In genomic region chr11:118324541-118324940, GRCm38 (mm10) we compare ENCODE assay signal across 12 mouse cellular contexts. TPM values are rescaled to one million over a fixed set of nuclear protein-coding genes. Genes with fewer than 3 reads are reported as not detected.
DNase-seq lines count a peak whose midpoint lies in the region; ATAC-seq and TF ChIP-seq lines count a peak whose summit lies in the region.
"Had no signal": no experiment of that assay in that cellular context is flagged by ENCODE, and none has a peak within 500 bp of the region (broad histone marks: within the 10 kb centered on the region; RNA-seq: fewer than 3 reads in every experiment).

No protein-coding gene starts in this region.

- TF ChIP-seq CTCF in embryonic fibroblast, embryonic 13.5 days (IDR thresholded peaks at IDR 0.05; ENCODE audit: borderline replicate concordance, insufficient read depth, low read length) = no peak

- intact Hi-C loops in gastrocnemius, postnatal 14 days (cut with DNase I; ENCODE audit: low total_unique reads) = no loop called here

- DNase-seq in gastrocnemius, postnatal 14 days = peak; percentile 65
- DNase-seq in gastrocnemius, postnatal 10 days = no peak
- DNase-seq in MN1 (ENCODE audit: low spot score) (peak; percentile 53), liver (no peak)
- peak; percentile 61 for DNase-seq in heart, postnatal 4 days
- DNase-seq in kidney, adult 18-20 months = no peak
- DNase-seq: adrenal gland, postnatal 10 days; kidney, adult 8-10 months; lung, postnatal 36 days had no signal

- peak overlapping the region; percentile 86 for H3K27ac ChIP-seq in embryonic fibroblast, embryonic 13.5 days (ENCODE audit: insufficient read depth, low read length)
- H3K27ac ChIP-seq: stomach, embryonic 15.5 days had no signal

- H3K4me3 ChIP-seq in embryonic fibroblast, embryonic 13.5 days (ENCODE audit: insufficient read depth, low read length) = no peak overlapping the region
- H3K4me3 ChIP-seq: stomach, embryonic 15.5 days had no signal

- no peak for ATAC-seq in megakaryocyte, adult 5-6 weeks (ENCODE audit: poor library complexity, severe bottlenecking)

- peaks cover 40% of the 10 kb centered on the region for H3K4me1 ChIP-seq in embryonic fibroblast, embryonic 13.5 days (ENCODE audit: control insufficient read depth, insufficient read depth, low read length)

- TF ChIP-seq POLR2A in embryonic fibroblast, embryonic 13.5 days (IDR thresholded peaks at IDR 0.05; ENCODE audit: low read depth, low read length) = no peak

RNA-seq across cellular contexts. Expression of gene Cep295nl, which starts 17.8 kb away (rescaled TPM):
- 1 to 10 TPM; 1.3 TPM for total RNA-seq in gastrocnemius, postnatal 14 days (2021)
- total RNA-seq in gastrocnemius, postnatal 10 days (2021) = 1 to 10 TPM; 1.2 to 2.7 TPM
- 5.2 and 6.1 TPM in 2 replicates for polyA plus RNA-seq in embryonic fibroblast, embryonic 13.5 days (2011; ENCODE audit: insufficient read length, low read depth, missing spikeins)
- total RNA-seq in heart, postnatal 4 days (2021) = 1 to 10 TPM; 1.9 to 2.5 TPM
- 0.38 and 0.87 TPM in 2 replicates for total RNA-seq in megakaryocyte, adult 5-6 weeks (2015)
- 0.66 and 1.6 TPM in 2 replicates for total RNA-seq in megakaryocyte, adult 5-6 weeks (2017)

RNA-seq across cellular contexts. Expression of gene Timp2, which starts 31.0 kb away (rescaled TPM):
- total RNA-seq in gastrocnemius, postnatal 14 days (2021) = 100 to 1,000 TPM; 119 to 133 TPM
- total RNA-seq in gastrocnemius, postnatal 10 days (2021) = 100 to 1,000 TPM; 151 to 185 TPM
- 967 and 1,083 TPM in 2 replicates for polyA plus RNA-seq in embryonic fibroblast, embryonic 13.5 days (2011; ENCODE audit: insufficient read length, low read depth, missing spikeins)
- 100 to 1,000 TPM; 206 to 223 TPM for total RNA-seq in heart, postnatal 4 days (2021)
- total RNA-seq in megakaryocyte, adult 5-6 weeks (2015) = 39.0 and 39.4 TPM in 2 replicates
- 26.4 and 49.5 TPM in 2 replicates for total RNA-seq in megakaryocyte, adult 5-6 weeks (2017)

RNA-seq across cellular contexts. Expression of gene Usp36, which starts 34.5 kb away (rescaled TPM):
- total RNA-seq in gastrocnemius, postnatal 14 days (2021) = 1 to 10 TPM; 9.8 TPM
- total RNA-seq in gastrocnemius, postnatal 10 days (2021) = 10 to 100 TPM in 1 of 2 experiments, 1 to 10 TPM in 1; 9.7 to 14.1 TPM
- 19.4 and 21.6 TPM in 2 replicates for polyA plus RNA-seq in embryonic fibroblast, embryonic 13.5 days (2011; ENCODE audit: insufficient read length, low read depth, missing spikeins)
- 10 to 100 TPM; 15.5 to 18.7 TPM for total RNA-seq in heart, postnatal 4 days (2021)
- total RNA-seq in megakaryocyte, adult 5-6 weeks (2015) = 4.4 and 8.4 TPM in 2 replicates
- 4.9 and 6.5 TPM in 2 replicates for total RNA-seq in megakaryocyte, adult 5-6 weeks (2017)

Comparison
In these comparisons a context has a peak if more than half of its experiments do, and no peak if none do; other contexts are left out.
1. DNase-seq: peak in gastrocnemius, postnatal 14 days (single experiment), MN1 (single experiment) and heart, postnatal 4 days (single experiment); none in gastrocnemius, postnatal 10 days (single experiment), liver (single experiment) and kidney, adult 18-20 months (single experiment).